Mouse (Mus musculus): ENCODE data around the gene 9230102O04Rik. TPM values are rescaled to one million over a fixed set of nuclear protein-coding genes. Genes with fewer than 3 reads are reported as not detected.

Gene 9230102O04Rik
- total and polyA plus RNA-seq, 2 experiments from 2014 or later: 1.0 to 1.5 TPM

GRCm38 (mm10) chr2:9852851-9853576 lies 36.3 kb downstream of the 9230102O04Rik start:
- no peaks in the 10 kb centered on the region for H3K4me1 ChIP-seq (ENCODE audit: insufficient read depth, low read length)
- no peak for DNase-seq (ENCODE audit: low spot score)
- ATAC-seq: no peak
- no peak overlapping the region for H3K4me2 ChIP-seq (ENCODE audit: low read depth, low read length)
- no peak overlapping the region for H3K27ac ChIP-seq
- H3K27me3 ChIP-seq (ENCODE audit: insufficient read depth, low read length): no peaks in the 10 kb centered on the region
- no peak overlapping the region for H3K9ac ChIP-seq (replicated peaks; ENCODE audit: low read length)
- WGBS: 43% methylated on average over 13 of the region's 13 CpGs
- H3K36me3 ChIP-seq (ENCODE audit: insufficient read depth, low read length): no peaks in the 10 kb centered on the region
- no peak overlapping the region for H3K4me3 ChIP-seq (ENCODE audit: low read length)
- no peaks in the 10 kb centered on the region for H3K9me3 ChIP-seq (ENCODE audit: low read length)
- TF ChIP-seq CTCF (IDR thresholded peaks at IDR 0.05; ENCODE audit: low read depth): no peak

GRCm38 (mm10) chr2:9835195-9835594 lies 54.1 kb downstream of the 9230102O04Rik start:
- TF ChIP-seq CTCF (IDR thresholded peaks at IDR 0.05; ENCODE audit: low read depth): no peak
- Histone ChIP-seq H3K27ac (no peak overlapping the region), H3K27me3 (ENCODE audit: insufficient read depth, low read length) (no peaks in the 10 kb centered on the region), H3K36me3 (ENCODE audit: insufficient read depth, low read length) (no peaks in the 10 kb centered on the region), H3K4me1 (ENCODE audit: insufficient read depth, low read length) (no peaks in the 10 kb centered on the region), H3K9me3 (ENCODE audit: low read length) (no peaks in the 10 kb centered on the region), H3K4me3 (ENCODE audit: low read length) (no peak overlapping the region), H3K9ac (replicated peaks; ENCODE audit: low read length) (no peak overlapping the region), H3K4me2 (ENCODE audit: low read depth, low read length) (no peak overlapping the region)
- WGBS: 56% methylated on average over 7 of the region's 7 CpGs
- DNase-seq (ENCODE audit: low spot score) (peak; percentile 38), ATAC-seq (peak; percentile 66; the same call in 1 of the 2 replicates)

- Histone ChIP-seq H3K4me1 (ENCODE audit: insufficient read depth, low read length) (no peaks in the 10 kb centered on the region), H3K9me3 (ENCODE audit: low read length) (no peaks in the 10 kb centered on the region), H3K27ac (no peak overlapping the region), H3K4me2 (ENCODE audit: low read depth, low read length) (no peak overlapping the region), H3K36me3 (ENCODE audit: insufficient read depth, low read length) (no peaks in the 10 kb centered on the region), H3K4me3 (ENCODE audit: low read length) (no peak overlapping the region), H3K27me3 (ENCODE audit: insufficient read depth, low read length) (no peaks in the 10 kb centered on the region), H3K9ac (replicated peaks; ENCODE audit: low read length) (no peak overlapping the region)
- 84% methylated on average over 7 of the region's 7 CpGs for WGBS
- no peak for TF ChIP-seq CTCF (IDR thresholded peaks at IDR 0.05; ENCODE audit: low read depth)
- DNase-seq (ENCODE audit: low spot score): no peak
- no peak for ATAC-seq
Observed at GRCm38 (mm10) chr2:9833712-9834111, 55.6 kb downstream of the 9230102O04Rik start.

Other genes with a start within 250 kb of the 9230102O04Rik start
- gene 4930412O13Rik, start 8.3 kb downstream of the 9230102O04Rik start, total RNA-seq (2014; rRNA removed): not detected in 2 replicates
- 0.57 and 0.75 TPM in 2 replicates for gene 4930412O13Rik, start 8.3 kb downstream of the 9230102O04Rik start, polyA plus RNA-seq (2015; fragmentation: Nextera tagmentation; extraction: Ambion mirVana)
- gene Gata3, start 494 bp upstream of the 9230102O04Rik start, total RNA-seq (2014; rRNA removed): 2.3 and 3.5 TPM in 2 replicates
- 17.6 and 20.5 TPM in 2 replicates for gene Gata3, start 494 bp upstream of the 9230102O04Rik start, polyA plus RNA-seq (2015; fragmentation: Nextera tagmentation; extraction: Ambion mirVana)
- 2.7 and 5.1 TPM in 2 replicates for gene Taf3, start 159.1 kb upstream of the 9230102O04Rik start, total RNA-seq (2014; rRNA removed)
- 10.0 and 10.3 TPM in 2 replicates for gene Taf3, start 159.1 kb upstream of the 9230102O04Rik start, polyA plus RNA-seq (2015; fragmentation: Nextera tagmentation; extraction: Ambion mirVana)
- 368 and 408 TPM in 2 replicates for gene Atp5c1, start 191.0 kb upstream of the 9230102O04Rik start, total RNA-seq (2014; rRNA removed)
- 713 and 717 TPM in 2 replicates for gene Atp5c1, start 191.0 kb upstream of the 9230102O04Rik start, polyA plus RNA-seq (2015; fragmentation: Nextera tagmentation; extraction: Ambion mirVana)
- 3.2 and 4.8 TPM in 2 replicates for gene Kin, start 191.1 kb upstream of the 9230102O04Rik start, total RNA-seq (2014; rRNA removed)
- 14.1 and 18.9 TPM in 2 replicates for gene Kin, start 191.1 kb upstream of the 9230102O04Rik start, polyA plus RNA-seq (2015; fragmentation: Nextera tagmentation; extraction: Ambion mirVana)
- gene Itih2, start 241.9 kb upstream of the 9230102O04Rik start, total RNA-seq (2014; rRNA removed): 8.6 and 9.1 TPM in 2 replicates
- gene Itih2, start 241.9 kb upstream of the 9230102O04Rik start, polyA plus RNA-seq (2015; fragmentation: Nextera tagmentation; extraction: Ambion mirVana): 6.3 and 7.3 TPM in 2 replicates